Mouse (Mus musculus) urinary bladder, postnatal 0 days (tissue): Measurements from ENCODE around the gene Upf2. TPM values are rescaled to one million over a fixed set of nuclear protein-coding genes. Genes with fewer than 3 reads are reported as not detected.

Experiments
- polyA plus RNA-seq: library from polyadenylated mRNA; unstranded; fragments of >200 nt; fragmentation: Nextera tagmentation; extraction: Ambion mirVana; gene quantifications from 2 replicates; pipeline ENCODE4 v1.2.1, GENCODE M21; 2015

Gene Upf2
- polyA plus RNA-seq, result 4.4 and 5.6 TPM in 2 replicates

DNA sequence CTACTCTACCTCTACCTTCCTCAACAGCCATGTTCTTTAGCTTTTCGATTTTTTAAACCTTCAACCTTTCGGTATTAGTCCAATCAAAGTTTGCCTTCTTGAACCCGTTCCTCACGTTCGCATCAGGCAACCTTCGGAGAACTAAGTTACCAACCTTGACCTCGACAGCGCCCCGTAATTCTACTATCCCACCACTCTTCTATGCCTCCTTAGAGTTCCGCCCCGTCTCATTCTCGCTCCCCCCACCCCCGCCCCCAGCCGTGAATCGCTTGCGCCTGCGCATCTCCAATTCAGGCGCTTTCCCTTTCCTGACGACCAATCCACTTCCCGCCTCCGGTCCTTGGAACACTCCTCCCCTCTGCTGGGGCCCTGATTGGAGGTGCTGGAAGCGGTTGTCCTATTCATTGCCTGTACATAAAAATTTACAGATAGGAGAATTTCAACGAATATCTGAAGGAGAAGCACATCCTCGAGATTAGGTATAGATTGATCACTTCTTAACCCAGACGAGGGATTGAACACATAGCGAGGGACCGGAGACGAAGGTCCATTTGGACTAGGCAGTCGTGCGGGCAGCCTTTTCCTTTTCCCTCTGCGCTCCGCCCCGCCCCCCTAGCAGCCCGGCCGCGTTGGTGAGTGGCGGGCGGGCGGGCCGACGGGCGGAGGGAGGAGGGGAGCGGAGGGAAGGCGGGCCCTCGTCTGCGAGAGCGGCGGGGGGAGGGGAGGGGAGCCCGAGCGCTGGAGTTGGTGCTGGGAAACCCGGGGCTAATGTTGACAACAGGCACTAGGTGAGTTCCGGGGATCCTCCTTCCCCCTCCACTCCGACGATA lies at the start of gene Upf2:
Upf2 (plus strand) TSS at position 704 of the 830 bp plus-strand sequence.

DNA sequence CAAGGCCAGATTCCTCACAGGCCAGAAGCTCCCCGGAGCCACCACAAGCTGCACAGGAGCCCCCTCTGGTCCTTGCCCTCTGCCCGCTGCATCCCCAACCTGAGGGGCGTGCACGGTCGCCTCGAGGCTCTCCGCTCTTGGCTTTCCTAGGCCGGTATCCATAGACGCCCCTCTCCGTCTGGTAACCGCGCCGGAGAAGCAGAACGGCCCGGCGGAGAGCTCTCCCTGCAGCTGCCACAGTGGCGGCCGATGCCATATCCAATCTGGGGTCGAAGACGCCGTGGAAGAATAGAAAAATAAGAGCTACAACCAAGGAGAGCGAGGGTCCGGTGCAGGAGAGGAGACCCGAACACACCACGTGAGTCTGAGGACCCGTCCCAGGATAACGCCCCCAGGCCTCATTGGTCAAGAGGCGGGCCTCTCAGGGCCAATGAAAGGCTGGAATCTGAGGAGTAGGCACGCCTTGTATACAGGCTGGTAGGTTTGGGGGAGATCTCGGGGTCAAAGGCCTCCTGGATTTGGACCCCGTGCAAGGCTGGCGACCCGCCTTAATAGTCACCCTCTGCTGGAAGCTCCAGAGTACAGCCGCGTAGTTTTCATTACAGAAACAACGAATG lies 8.7 kb upstream of the Upf2 start, which contains the start of gene Dhtkd1:
Dhtkd1 (minus strand) TSS at position 377 of the 617 bp plus-strand sequence.

Other genes starting within 250 kb of the Upf2 start
- 2.6 and 3.8 TPM in 2 replicates for gene Camk1d, start 237.0 kb upstream of the Upf2 start, polyA plus RNA-seq
- 32.6 and 38.0 TPM in 2 replicates for gene Nudt5, start 106.5 kb upstream of the Upf2 start, polyA plus RNA-seq
- 139 and 163 TPM in 2 replicates for gene Cdc123, start 106.3 kb upstream of the Upf2 start, polyA plus RNA-seq
- 0.28 TPM in 1 of 2 replicates, not detected in the other for gene Gm13199, start 88.5 kb upstream of the Upf2 start, polyA plus RNA-seq
- gene Sec61a2, start 56.0 kb upstream of the Upf2 start, polyA plus RNA-seq, result 20.3 and 24.4 TPM in 2 replicates
- 0.53 and 0.54 TPM in 2 replicates for gene Dhtkd1, start 8.7 kb upstream of the Upf2 start, polyA plus RNA-seq
- 51.3 and 52.4 TPM in 2 replicates for gene Proser2, start 178.7 kb downstream of the Upf2 start, polyA plus RNA-seq